Mouse (Mus musculus) liver, embryonic 16.5 days (tissue): ENCODE results near the gene Myl7. TPM values are rescaled to one million over a fixed set of nuclear protein-coding genes. Genes with fewer than 3 reads are reported as not detected.

Source experiments
- ATAC-seq: fragments of 200-750 bp; cut with Nextera tagmentation; 2 replicates; pipeline ENCODE4 v1.8.0; 2017; ENCODE audit warnings: low read depth, mild to moderate bottlenecking, moderate number of reproducible peaks, moderate library complexity
- H3K27ac ChIP-seq: fragments of 300-500 bp; sonication (generic); 2 replicates; pipeline ENCODE4 v1.5.1; 2014; ENCODE audit warnings: mild to moderate bottlenecking, low read length
- H3K27me3 ChIP-seq: fragments of 300-500 bp; sonication (generic); 2 replicates; pipeline ENCODE4 v1.6.1; 2014; ENCODE audit warnings: low read depth, low read length, mixed read lengths; ENCODE audit not compliant: control insufficient read depth, insufficient read depth
- H3K36me3 ChIP-seq: fragments of 300-500 bp; sonication (generic); 2 replicates; pipeline ENCODE4 v1.6.1; 2014; ENCODE audit warnings: mild to moderate bottlenecking; ENCODE audit not compliant: control insufficient read depth, insufficient read depth
- H3K4me1 ChIP-seq: fragments of 300-500 bp; sonication (generic); 2 replicates; pipeline ENCODE4 v1.6.1; 2014; ENCODE audit warnings: low read depth, low read length, mixed read lengths; ENCODE audit not compliant: control insufficient read depth
- H3K4me2 ChIP-seq: fragments of 300-500 bp; sonication (generic); 2 replicates; pipeline ENCODE4 v1.6.1; 2014; ENCODE audit warnings: low read depth, low read length, mixed read lengths
- H3K4me3 ChIP-seq: fragments of 300-500 bp; sonication (generic); 2 replicates; pipeline ENCODE4 v1.5.1; 2014; ENCODE audit warnings: low read depth, mild to moderate bottlenecking, low read length
- H3K9ac ChIP-seq: fragments of 300-500 bp; sonication (generic); 2 replicates; pipeline ENCODE4 v1.6.1; 2014; ENCODE audit warnings: low read depth, low read length
- H3K9me3 ChIP-seq: fragments of 300-500 bp; sonication (generic); replicated peaks from 2 replicates; pipeline ENCODE4 v1.6.1; 2016; ENCODE audit warnings: low read length; ENCODE audit not compliant: control insufficient read depth
- WGBS: fragments of 180-500 bp; shearing (Covaris S2); extraction: QIAGEN DNeasy Blood & Tissue Kit; methylation state at CpG from one replicate; pipeline ENCODE4 v1.1.7; 2014; ENCODE audit not compliant: insufficient replicate concordance; 5-methylcytosine and 5-hydroxymethylcytosine counted together
- polyA plus RNA-seq: library from polyadenylated mRNA; unstranded; fragments of >200 nt; fragmentation: Nextera tagmentation; extraction: Ambion mirVana; gene quantifications from 2 replicates; pipeline ENCODE4 v1.2.1, GENCODE M21; 2015

The Myl7 gene
- polyA plus RNA-seq, 1 experiment from 2014 or later, result 4.8 TPM

GRCm38 (mm10) chr11:5855902-5856301 lies 42.7 kb downstream of the Myl7 start:
- Histone ChIP-seq H3K4me3 (no peak overlapping the region), H3K27ac (no peak overlapping the region), H3K4me1 (no peaks in the 10 kb centered on the region), H3K9me3 (no peaks in the 10 kb centered on the region), H3K4me2 (no peak overlapping the region), H3K27me3 (peaks cover 4% of the 10 kb centered on the region), H3K9ac (no peak overlapping the region), H3K36me3 (no peaks in the 10 kb centered on the region)
- 50% methylated on average over 7 of the region's 7 CpGs for WGBS
- no peak for ATAC-seq

DNA sequence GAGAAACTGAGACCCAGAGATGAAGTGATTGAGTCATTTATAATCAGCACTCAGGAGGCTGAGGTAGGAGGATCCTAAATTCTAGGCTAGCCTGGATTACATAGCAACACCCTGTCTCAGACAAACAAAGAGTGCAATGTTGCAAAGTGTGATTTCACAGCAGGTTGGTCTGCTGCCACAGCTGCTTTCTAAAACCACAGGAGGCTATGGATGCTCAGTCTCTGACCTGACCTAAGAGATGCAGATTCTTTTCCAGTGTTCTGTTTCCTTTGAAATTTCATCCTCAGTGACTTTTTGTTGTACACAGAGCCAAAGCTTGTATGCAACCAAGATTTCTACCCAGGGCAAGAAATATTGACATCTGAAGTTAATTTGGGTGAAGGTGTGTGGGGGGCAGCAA lies 43.1 kb downstream of the Myl7 start:
- Histone ChIP-seq H3K9me3 (no peaks in the 10 kb centered on the region), H3K4me1 (no peaks in the 10 kb centered on the region), H3K27me3 (no peaks in the 10 kb centered on the region), H3K9ac (no peak overlapping the region), H3K4me3 (no peak overlapping the region), H3K36me3 (no peaks in the 10 kb centered on the region), H3K4me2 (no peak overlapping the region), H3K27ac (no peak overlapping the region)
- no peak for ATAC-seq

- H3K4me1 ChIP-seq, result no peaks in the 10 kb centered on the region
- ATAC-seq, result no peak
- no peaks in the 10 kb centered on the region for H3K36me3 ChIP-seq
- H3K9ac ChIP-seq, result no peak overlapping the region
- H3K27me3 ChIP-seq, result no peaks in the 10 kb centered on the region
- 41% methylated on average over 1 of the region's 1 CpGs for whole genome bisulfite sequencing
- no peak overlapping the region for H3K27ac ChIP-seq
- H3K4me2 ChIP-seq, result no peak overlapping the region
- H3K9me3 ChIP-seq, result no peaks in the 10 kb centered on the region
- H3K4me3 ChIP-seq, result no peak overlapping the region
Measured at GRCm38 (mm10) chr11:5852314-5852713, 46.3 kb downstream of the Myl7 start.

DNA sequence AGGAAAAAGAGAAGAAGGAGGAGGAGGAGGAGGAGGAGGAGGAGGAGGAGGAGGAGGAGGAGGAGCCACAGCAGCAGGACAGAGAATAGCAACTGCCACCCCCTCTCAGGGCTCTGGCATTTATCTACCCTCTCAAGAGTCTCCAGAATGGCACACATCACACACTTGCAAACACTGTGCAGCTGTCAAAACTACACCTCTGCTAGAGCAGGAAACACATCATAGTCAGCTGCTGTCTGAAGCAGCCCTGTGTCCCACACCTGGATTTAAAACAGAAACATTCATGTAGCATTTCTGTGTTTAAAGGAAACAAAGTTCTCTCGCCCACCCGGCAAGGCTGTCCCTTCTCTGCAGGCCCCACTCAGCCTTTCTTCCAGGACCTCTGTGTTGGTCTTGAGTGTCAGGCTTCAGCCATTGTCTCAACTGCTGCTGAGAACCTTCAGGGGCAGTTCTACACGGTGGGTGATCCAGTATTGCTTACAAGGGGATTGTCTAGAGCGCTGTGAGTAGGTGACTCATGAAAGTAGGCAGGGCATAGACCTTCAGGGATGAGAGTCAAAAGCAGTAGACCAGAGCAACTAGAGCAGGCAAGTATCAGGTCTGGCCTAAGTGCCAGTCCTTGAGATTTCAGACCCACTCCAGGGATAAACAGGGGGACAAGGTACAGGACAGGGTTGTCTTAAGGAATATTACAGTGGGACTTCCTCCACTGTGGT lies 47.4 kb downstream of the Myl7 start:
- Histone ChIP-seq H3K4me1 (no peaks in the 10 kb centered on the region), H3K9ac (no peak overlapping the region), H3K27ac (no peak overlapping the region), H3K4me2 (no peak overlapping the region), H3K9me3 (no peaks in the 10 kb centered on the region), H3K36me3 (no peaks in the 10 kb centered on the region), H3K27me3 (no peaks in the 10 kb centered on the region), H3K4me3 (no peak overlapping the region)
- WGBS, result 53% methylated on average over 4 of the region's 4 CpGs
- ATAC-seq, result no peak

DNA sequence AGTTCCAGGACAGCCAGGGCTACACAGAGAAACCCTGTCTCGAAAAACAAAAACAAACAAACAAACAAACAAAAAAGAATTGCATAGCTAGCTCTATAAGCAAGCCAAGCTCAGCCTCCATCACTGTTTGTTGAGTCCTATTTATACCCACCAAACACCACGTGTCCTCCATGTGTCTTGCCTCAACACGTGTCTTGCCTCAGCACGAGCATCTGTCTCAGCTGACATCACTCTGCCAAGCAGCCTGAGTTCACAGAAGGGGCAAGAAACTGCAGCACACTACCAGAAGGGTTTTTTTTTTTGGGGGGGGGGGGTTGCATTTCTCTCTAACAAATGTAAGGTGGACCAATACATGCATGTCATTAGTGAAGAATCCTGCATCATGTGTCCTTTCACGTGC lies 48.1 kb downstream of the Myl7 start:
- Histone ChIP-seq H3K4me2 (no peak overlapping the region), H3K27ac (no peak overlapping the region), H3K4me3 (no peak overlapping the region), H3K27me3 (no peaks in the 10 kb centered on the region), H3K9ac (no peak overlapping the region), H3K36me3 (no peaks in the 10 kb centered on the region), H3K9me3 (no peaks in the 10 kb centered on the region), H3K4me1 (no peaks in the 10 kb centered on the region)
- ATAC-seq, result no peak
- 41% methylated on average over 5 of the region's 5 CpGs for WGBS

DNA sequence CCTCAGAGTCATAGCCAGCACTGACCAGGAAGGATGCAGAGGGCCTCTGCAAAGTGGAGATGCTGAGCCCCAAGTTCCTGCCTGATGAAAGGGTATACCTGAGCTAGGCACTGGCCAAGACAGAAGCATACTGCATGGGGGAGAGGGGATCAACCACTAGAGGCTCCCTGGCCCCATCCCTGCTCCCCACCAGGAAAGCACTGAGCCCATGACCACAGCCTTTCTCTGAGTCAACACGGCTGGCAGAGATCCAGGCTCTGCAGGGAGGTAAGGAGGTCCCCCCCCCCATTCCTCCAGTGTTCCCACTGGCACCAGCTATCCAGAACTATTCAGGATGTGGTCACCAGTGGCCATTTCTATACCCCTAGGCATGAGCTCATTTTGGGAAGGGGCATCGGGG lies 49.3 kb downstream of the Myl7 start:
- Histone ChIP-seq H3K9ac (no peak overlapping the region), H3K9me3 (no peaks in the 10 kb centered on the region), H3K27ac (no peak overlapping the region), H3K4me2 (no peak overlapping the region), H3K36me3 (no peaks in the 10 kb centered on the region), H3K27me3 (no peaks in the 10 kb centered on the region), H3K4me3 (no peak overlapping the region), H3K4me1 (no peaks in the 10 kb centered on the region)
- ATAC-seq, result no peak
- WGBS, result 29% methylated on average over 2 of the region's 2 CpGs

DNA sequence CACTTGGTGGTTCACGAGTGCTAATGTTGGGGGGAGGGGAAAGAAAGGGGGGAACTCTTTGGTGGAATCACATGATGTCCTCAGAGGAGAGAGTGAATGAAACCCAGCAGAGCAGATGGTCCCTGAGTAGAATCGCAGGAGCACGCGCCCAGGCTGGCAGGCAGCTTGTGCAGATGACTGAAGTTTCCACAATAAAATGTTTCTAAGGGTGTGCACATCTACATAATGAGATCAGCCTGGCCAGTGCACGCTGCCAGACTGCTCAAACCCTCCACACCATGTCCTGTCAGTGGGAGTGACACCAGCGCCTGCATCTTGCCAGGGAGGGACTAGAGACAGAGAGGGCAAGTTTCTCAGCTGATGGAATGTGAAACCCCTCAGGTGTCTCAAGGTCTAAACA lies 49.8 kb downstream of the Myl7 start:
- H3K9me3 ChIP-seq, result no peaks in the 10 kb centered on the region
- 63% methylated on average over 6 of the region's 6 CpGs for WGBS
- H3K36me3 ChIP-seq, result no peaks in the 10 kb centered on the region
- no peak overlapping the region for H3K9ac ChIP-seq
- no peaks in the 10 kb centered on the region for H3K4me1 ChIP-seq
- H3K4me2 ChIP-seq, result no peak overlapping the region
- no peak overlapping the region for H3K4me3 ChIP-seq
- no peaks in the 10 kb centered on the region for H3K27me3 ChIP-seq
- ATAC-seq, result no peak
- H3K27ac ChIP-seq, result no peak overlapping the region

DNA sequence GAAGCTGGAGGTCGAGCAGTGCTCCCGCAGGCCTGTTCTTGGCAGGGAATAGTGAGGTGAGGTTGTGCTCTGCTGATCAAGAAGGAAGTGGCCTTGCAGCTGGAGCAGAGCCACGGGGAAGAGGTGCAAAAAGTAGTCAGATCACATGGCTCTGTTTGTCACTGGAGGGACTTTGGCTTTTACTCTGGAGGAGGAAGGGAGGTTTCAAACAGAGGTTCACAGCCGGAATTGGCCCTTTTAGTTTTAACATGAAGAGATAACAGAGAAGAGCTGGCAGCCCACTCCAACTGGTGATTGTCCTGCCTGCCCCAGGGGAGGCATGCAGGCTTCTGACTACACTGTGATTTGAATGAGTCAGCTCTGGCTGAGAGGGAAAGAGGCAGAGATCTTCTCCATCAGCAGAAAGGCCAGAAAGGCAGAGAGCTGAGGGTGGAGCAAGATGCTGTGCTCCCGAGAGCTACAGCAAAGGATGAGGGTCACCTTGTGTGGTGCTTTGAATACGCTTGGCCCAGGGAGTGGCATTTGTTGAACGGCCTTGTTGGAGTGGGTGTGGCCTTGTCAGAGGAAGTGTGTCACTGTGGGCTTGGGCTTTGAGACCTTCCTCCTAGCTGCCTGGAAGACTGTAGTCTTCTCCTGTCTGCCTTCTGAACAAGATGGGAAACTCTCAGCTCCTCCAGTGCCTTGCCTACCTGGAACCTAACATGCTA lies 51.8 kb downstream of the Myl7 start:
- ATAC-seq, result peak; percentile 62; the same call in 1 of the 2 replicates
- H3K4me1 ChIP-seq, result no peaks in the 10 kb centered on the region
- no peak overlapping the region for H3K4me2 ChIP-seq
- no peak overlapping the region for H3K4me3 ChIP-seq
- H3K9me3 ChIP-seq, result no peaks in the 10 kb centered on the region
- no peaks in the 10 kb centered on the region for H3K27me3 ChIP-seq
- 46% methylated on average over 7 of the region's 7 CpGs for WGBS
- H3K9ac ChIP-seq, result no peak overlapping the region
- H3K27ac ChIP-seq, result no peak overlapping the region
- H3K36me3 ChIP-seq, result no peaks in the 10 kb centered on the region
